Comparison of ENCODE assay signal across 23 mouse cellular contexts in genomic region chr7:78864446-78864802, GRCm38 (mm10). TPM values are rescaled to one million over a fixed set of nuclear protein-coding genes. Genes with fewer than 3 reads are reported as not detected.
DNase-seq lines count a peak whose midpoint lies in the region; ATAC-seq lines count a peak whose summit lies in the region.
"Had no signal": no experiment of that assay in that cellular context is flagged by ENCODE, and none has a peak within 500 bp of the region (broad histone marks: within the 10 kb centered on the region; RNA-seq: fewer than 3 reads in every experiment).

No protein-coding gene starts in this region.

- ATAC-seq in hematopoietic stem cell, adult 5-6 weeks (replicated peaks in 1 of 2; ENCODE audit: insufficient read depth in 1 of 2, low FRiP score in 2 of 2, low TSS enrichment in 1 of 2, low read depth in 1 of 2, poor library complexity in 2 of 2, severe bottlenecking in 2 of 2) = peak; percentile 54 to 74
- ATAC-seq in megakaryocyte, adult 5-6 weeks (ENCODE audit: poor library complexity, severe bottlenecking) = peak; percentile 85
- ATAC-seq: Patski had no signal

- no peaks in the 10 kb centered on the region for H3K27me3 ChIP-seq in forebrain, embryonic 10.5 days (ENCODE audit: poor library complexity, severe bottlenecking)
- H3K27me3 ChIP-seq: embryonic facial prominence, embryonic 12.5 days; forebrain, embryonic 12.5 days; hindbrain, embryonic 12.5 days had no signal

- no peaks in the 10 kb centered on the region for H3K9me3 ChIP-seq in forebrain, embryonic 10.5 days
- H3K9me3 ChIP-seq: embryonic facial prominence, embryonic 12.5 days; forebrain, embryonic 12.5 days; heart, embryonic 13.5 days; hindbrain, embryonic 12.5 days had no signal

- peaks cover 4% of the 10 kb centered on the region; the same call in 1 of the 2 replicates for H3K4me1 ChIP-seq in forebrain, embryonic 10.5 days
- H3K4me1 ChIP-seq: embryonic facial prominence, embryonic 12.5 days; forebrain, embryonic 12.5 days; hindbrain, embryonic 12.5 days had no signal

- no peak overlapping the region for H3K4me3 ChIP-seq in forebrain, embryonic 10.5 days
- H3K4me3 ChIP-seq: embryonic facial prominence, embryonic 12.5 days; forebrain, embryonic 12.5 days; heart, embryonic 13.5 days; hindbrain, embryonic 12.5 days had no signal

- peak; percentile 34 for DNase-seq in thymus, postnatal 0 days (ENCODE audit: low spot score)
- no peak for DNase-seq in thymus, adult 18-20 months
- no peak for DNase-seq in adrenal gland, postnatal 25 days
- no peak for DNase-seq in adrenal gland, postnatal 10 days
- no peak for DNase-seq in forebrain, embryonic 10.5 days (ENCODE audit: extremely low spot score, low spot score)
- DNase-seq: cerebellum, adult 11-12 months; cerebellum, postnatal 14 days; heart, adult 11 months; heart, postnatal 14 days; kidney, adult 8-10 months; kidney, postnatal 10 days; lung, adult 18-20 months; lung, postnatal 10 days; midbrain, embryonic 14.5 days; retina, postnatal 1 day; right cerebral cortex, postnatal 25 days had no signal

- no peaks in the 10 kb centered on the region for H3K36me3 ChIP-seq in forebrain, embryonic 10.5 days (replicated peaks)
- H3K36me3 ChIP-seq: embryonic facial prominence, embryonic 12.5 days; forebrain, embryonic 12.5 days; heart, embryonic 13.5 days; hindbrain, embryonic 12.5 days had no signal

- H3K27ac ChIP-seq in forebrain, embryonic 10.5 days = no peak overlapping the region
- H3K27ac ChIP-seq: embryonic facial prominence, embryonic 12.5 days; forebrain, embryonic 12.5 days; heart, embryonic 13.5 days; hindbrain, embryonic 12.5 days had no signal

- 86% methylated on average over 4 of the region's 4 CpGs for WGBS in forebrain, embryonic 10.5 days

RNA-seq across cellular contexts. Expression of gene Det1, which starts 17.4 kb away (rescaled TPM):
- 21.4 and 22.5 TPM in 2 replicates for polyA plus RNA-seq in thymus, postnatal 0 days (2015; fragmentation: Nextera tagmentation; extraction: Ambion mirVana)
- 18.8 and 22.1 TPM in 2 replicates for total RNA-seq in hematopoietic stem cell, adult 5-6 weeks (2017)
- total RNA-seq in megakaryocyte, adult 5-6 weeks (2015) = 10.6 and 10.7 TPM in 2 replicates
- total RNA-seq in megakaryocyte, adult 5-6 weeks (2017) = 7.2 and 9.3 TPM in 2 replicates
- 17.1 and 17.8 TPM in 2 replicates for total RNA-seq in adrenal gland, postnatal 25 days (2021)
- total RNA-seq in adrenal gland, postnatal 10 days (2021) = 10 to 100 TPM; 12.2 to 14.2 TPM
- polyA plus RNA-seq in forebrain, embryonic 10.5 days (2016; fragmentation: Nextera tagmentation; extraction: Ambion mirVana) = 23.4 and 24.2 TPM in 2 replicates

RNA-seq across cellular contexts. Expression of gene Aen, which starts 31.2 kb away (rescaled TPM):
- 45.4 and 45.7 TPM in 2 replicates for polyA plus RNA-seq in thymus, postnatal 0 days (2015; fragmentation: Nextera tagmentation; extraction: Ambion mirVana)
- 29.8 and 33.3 TPM in 2 replicates for total RNA-seq in hematopoietic stem cell, adult 5-6 weeks (2017)
- 3.9 and 5.6 TPM in 2 replicates for total RNA-seq in megakaryocyte, adult 5-6 weeks (2015)
- total RNA-seq in megakaryocyte, adult 5-6 weeks (2017) = 13.2 and 18.4 TPM in 2 replicates
- 36.2 and 36.4 TPM in 2 replicates for total RNA-seq in adrenal gland, postnatal 25 days (2021)
- total RNA-seq in adrenal gland, postnatal 10 days (2021) = 10 to 100 TPM; 23.3 to 26.6 TPM
- polyA plus RNA-seq in forebrain, embryonic 10.5 days (2016; fragmentation: Nextera tagmentation; extraction: Ambion mirVana) = 80.2 and 81.1 TPM in 2 replicates

RNA-seq across cellular contexts. Expression of gene Isg20, which starts 48.8 kb away (rescaled TPM):
- polyA plus RNA-seq in thymus, postnatal 0 days (2015; fragmentation: Nextera tagmentation; extraction: Ambion mirVana) = 136 and 152 TPM in 2 replicates
- 10.6 and 28.4 TPM in 2 replicates for total RNA-seq in hematopoietic stem cell, adult 5-6 weeks (2017)
- 25.8 and 30.9 TPM in 2 replicates for total RNA-seq in megakaryocyte, adult 5-6 weeks (2015)
- 10.6 and 12.1 TPM in 2 replicates for total RNA-seq in megakaryocyte, adult 5-6 weeks (2017)
- total RNA-seq in adrenal gland, postnatal 25 days (2021) = 4.9 and 5.4 TPM in 2 replicates
- 1 to 10 TPM; 6.5 to 8.8 TPM for total RNA-seq in adrenal gland, postnatal 10 days (2021)
- polyA plus RNA-seq in forebrain, embryonic 10.5 days (2016; fragmentation: Nextera tagmentation; extraction: Ambion mirVana) = 0.40 and 0.84 TPM in 2 replicates
